Mouse (Mus musculus): ENCODE results near the gene Cadm4. TPM values are rescaled to one million over a fixed set of nuclear protein-coding genes. Genes with fewer than 3 reads are reported as not detected.

The Cadm4 gene
- polyA plus RNA-seq, 1 experiment from 2014 or later: 47.0 TPM

GRCm38 (mm10) chr7:24462388-24463319, 19.2 kb upstream of the Cadm4 start, which contains the start of gene Plaur:
TSS of gene Plaur (plus strand) at chr7:24462484.
- Histone ChIP-seq H3K4me3 (ENCODE audit: low read length) (no peak within 1 kb of the TSS), H3K9ac (ENCODE audit: low read depth, low read length) (no peak within 1 kb of the TSS), H3K4me2 (ENCODE audit: low read length) (peak within 1 kb of the TSS; percentile 8), H3K27me3 (replicated peaks; ENCODE audit: control insufficient read depth, insufficient read depth, low read length) (no peaks in the 10 kb centered on the region; the same call in 1 of the 2 replicates), H3K36me3 (ENCODE audit: control insufficient read depth, insufficient read depth, low read length) (no peaks in the 10 kb centered on the region), H3K27ac (ENCODE audit: low read depth, low read length) (no peak within 1 kb of the TSS), H3K4me1 (ENCODE audit: control insufficient read depth, insufficient read depth, low read depth, low read length) (peaks cover 3% of the 10 kb centered on the region; the same call in 1 of the 2 replicates), H3K9me3 (ENCODE audit: control insufficient read depth, low read length) (no peaks in the 10 kb centered on the region)
- WGBS: 9% methylated on average over 26 of the region's 27 CpGs
- ATAC-seq: peak; percentile 54; the same call in 1 of the 2 replicates

- Histone ChIP-seq H3K9ac (ENCODE audit: low read depth, low read length) (no peak overlapping the region), H3K27me3 (replicated peaks; ENCODE audit: control insufficient read depth, insufficient read depth, low read length) (no peaks in the 10 kb centered on the region; the same call in 1 of the 2 replicates), H3K36me3 (ENCODE audit: control insufficient read depth, insufficient read depth, low read length) (no peaks in the 10 kb centered on the region), H3K4me2 (ENCODE audit: low read length) (no peak overlapping the region), H3K9me3 (ENCODE audit: control insufficient read depth, low read length) (no peaks in the 10 kb centered on the region), H3K27ac (ENCODE audit: low read depth, low read length) (no peak overlapping the region), H3K4me1 (ENCODE audit: control insufficient read depth, insufficient read depth, low read depth, low read length) (peaks cover 3% of the 10 kb centered on the region; the same call in 1 of the 2 replicates), H3K4me3 (ENCODE audit: low read length) (no peak overlapping the region)
- 92% methylated on average over 6 of the region's 6 CpGs for WGBS
- no peak for ATAC-seq
Measured at GRCm38 (mm10) chr7:24466835-24467234, 15.0 kb upstream of the Cadm4 start.

- WGBS: 89% methylated on average over 5 of the region's 5 CpGs
- Histone ChIP-seq H3K9me3 (ENCODE audit: control insufficient read depth, low read length) (no peaks in the 10 kb centered on the region), H3K4me1 (ENCODE audit: control insufficient read depth, insufficient read depth, low read depth, low read length) (0 out of 2 replicates have a peak, but pooled peaks cover 2% of the 10 kb centered on the region), H3K4me2 (ENCODE audit: low read length) (no peak overlapping the region), H3K4me3 (ENCODE audit: low read length) (no peak overlapping the region), H3K36me3 (ENCODE audit: control insufficient read depth, insufficient read depth, low read length) (no peaks in the 10 kb centered on the region), H3K27me3 (replicated peaks; ENCODE audit: control insufficient read depth, insufficient read depth, low read length) (no peaks in the 10 kb centered on the region), H3K27ac (ENCODE audit: low read depth, low read length) (no peak overlapping the region), H3K9ac (ENCODE audit: low read depth, low read length) (no peak overlapping the region)
- ATAC-seq: no peak
Measured at GRCm38 (mm10) chr7:24467886-24468285, 13.9 kb upstream of the Cadm4 start.

- H3K4me2 ChIP-seq (ENCODE audit: low read length): no peak overlapping the region
- WGBS: 82% methylated on average over 3 of the region's 3 CpGs
- no peak for ATAC-seq
- no peaks in the 10 kb centered on the region for H3K4me1 ChIP-seq (ENCODE audit: control insufficient read depth, insufficient read depth, low read depth, low read length)
- H3K4me3 ChIP-seq (ENCODE audit: low read length): no peak overlapping the region
- H3K9ac ChIP-seq (ENCODE audit: low read depth, low read length): no peak overlapping the region
- H3K27ac ChIP-seq (ENCODE audit: low read depth, low read length): no peak overlapping the region
- no peaks in the 10 kb centered on the region for H3K27me3 ChIP-seq (replicated peaks; ENCODE audit: control insufficient read depth, insufficient read depth, low read length)
- no peaks in the 10 kb centered on the region for H3K9me3 ChIP-seq (ENCODE audit: control insufficient read depth, low read length)
- no peaks in the 10 kb centered on the region for H3K36me3 ChIP-seq (ENCODE audit: control insufficient read depth, insufficient read depth, low read length)
Measured at GRCm38 (mm10) chr7:24469126-24469525, 12.7 kb upstream of the Cadm4 start.

- 94% methylated on average over 7 of the region's 7 CpGs for WGBS
- H3K9ac ChIP-seq (ENCODE audit: low read depth, low read length): no peak overlapping the region
- no peaks in the 10 kb centered on the region for H3K36me3 ChIP-seq (ENCODE audit: control insufficient read depth, insufficient read depth, low read length)
- no peaks in the 10 kb centered on the region for H3K27me3 ChIP-seq (replicated peaks; ENCODE audit: control insufficient read depth, insufficient read depth, low read length)
- H3K4me2 ChIP-seq (ENCODE audit: low read length): no peak overlapping the region
- H3K27ac ChIP-seq (ENCODE audit: low read depth, low read length): no peak overlapping the region
- H3K4me3 ChIP-seq (ENCODE audit: low read length): no peak overlapping the region
- peaks cover 3% of the 10 kb centered on the region for H3K4me1 ChIP-seq (ENCODE audit: control insufficient read depth, insufficient read depth, low read depth, low read length)
- no peak for ATAC-seq
- no peaks in the 10 kb centered on the region for H3K9me3 ChIP-seq (ENCODE audit: control insufficient read depth, low read length)
Measured at GRCm38 (mm10) chr7:24470356-24470755, 11.5 kb upstream of the Cadm4 start.

- Histone ChIP-seq H3K9me3 (ENCODE audit: control insufficient read depth, low read length) (no peaks in the 10 kb centered on the region), H3K36me3 (ENCODE audit: control insufficient read depth, insufficient read depth, low read length) (no peaks in the 10 kb centered on the region), H3K4me1 (ENCODE audit: control insufficient read depth, insufficient read depth, low read depth, low read length) (peaks cover 3% of the 10 kb centered on the region), H3K4me3 (ENCODE audit: low read length) (no peak overlapping the region), H3K27ac (ENCODE audit: low read depth, low read length) (no peak overlapping the region), H3K4me2 (ENCODE audit: low read length) (no peak overlapping the region), H3K9ac (ENCODE audit: low read depth, low read length) (no peak overlapping the region), H3K27me3 (replicated peaks; ENCODE audit: control insufficient read depth, insufficient read depth, low read length) (no peaks in the 10 kb centered on the region)
- ATAC-seq: peak; percentile 27; the same call in 1 of the 2 replicates
- 72% methylated on average over 6 of the region's 6 CpGs for WGBS
Measured at GRCm38 (mm10) chr7:24472442-24472841, 9.4 kb upstream of the Cadm4 start.

GRCm38 (mm10) chr7:24472937-24473336, 8.9 kb upstream of the Cadm4 start:
- Histone ChIP-seq H3K4me2 (ENCODE audit: low read length) (no peak overlapping the region), H3K9ac (ENCODE audit: low read depth, low read length) (no peak overlapping the region), H3K27ac (ENCODE audit: low read depth, low read length) (no peak overlapping the region), H3K4me3 (ENCODE audit: low read length) (no peak overlapping the region), H3K9me3 (ENCODE audit: control insufficient read depth, low read length) (no peaks in the 10 kb centered on the region), H3K27me3 (replicated peaks; ENCODE audit: control insufficient read depth, insufficient read depth, low read length) (no peaks in the 10 kb centered on the region), H3K4me1 (ENCODE audit: control insufficient read depth, insufficient read depth, low read depth, low read length) (peaks cover 3% of the 10 kb centered on the region), H3K36me3 (ENCODE audit: control insufficient read depth, insufficient read depth, low read length) (no peaks in the 10 kb centered on the region)
- no peak for ATAC-seq
- 71% methylated on average over 7 of the region's 7 CpGs for WGBS

GRCm38 (mm10) chr7:24473913-24474529, 7.8 kb upstream of the Cadm4 start:
- WGBS: 36% methylated on average over 10 of the region's 10 CpGs
- no peaks in the 10 kb centered on the region for H3K27me3 ChIP-seq (replicated peaks; ENCODE audit: control insufficient read depth, insufficient read depth, low read length)
- no peaks in the 10 kb centered on the region for H3K9me3 ChIP-seq (ENCODE audit: control insufficient read depth, low read length)
- no peak overlapping the region for H3K9ac ChIP-seq (ENCODE audit: low read depth, low read length)
- H3K27ac ChIP-seq (ENCODE audit: low read depth, low read length): no peak overlapping the region
- H3K4me1 ChIP-seq (ENCODE audit: control insufficient read depth, insufficient read depth, low read depth, low read length): peaks cover 3% of the 10 kb centered on the region
- 0 out of 2 replicates have a peak, but pooled peaks have one; percentile 16 for ATAC-seq
- H3K4me3 ChIP-seq (ENCODE audit: low read length): no peak overlapping the region
- H3K36me3 ChIP-seq (ENCODE audit: control insufficient read depth, insufficient read depth, low read length): no peaks in the 10 kb centered on the region
- H3K4me2 ChIP-seq (ENCODE audit: low read length): no peak overlapping the region
